Mouse (Mus musculus): ENCODE data around the gene Dhx35. TPM values are rescaled to one million over a fixed set of nuclear protein-coding genes. Genes with fewer than 3 reads are reported as not detected.

Dhx35 gene
- total and polyA plus RNA-seq, 2 experiments: 6.5 to 8.2 TPM

- TF ChIP-seq POLR2A (IDR thresholded peaks at IDR 0.05; ENCODE audit: extremely low read depth, insufficient read depth, low read length) (no peak), CTCF (IDR thresholded peaks at IDR 0.05; ENCODE audit: low read depth, low read length) (no peak)
- H3K27ac ChIP-seq (replicated peaks; ENCODE audit: insufficient read depth, low read depth, low read length): no peak overlapping the region
- no peak for DNase-seq (ENCODE audit: extremely low read depth, low read depth, low spot score)
- no peak overlapping the region for H3K9ac ChIP-seq (ENCODE audit: low read depth, low read length)
- no peaks in the 10 kb centered on the region for H3K27me3 ChIP-seq (ENCODE audit: control insufficient read depth, insufficient read depth, low read length)
- H3K4me3 ChIP-seq (ENCODE audit: insufficient read depth, low read depth, low read length): no peak overlapping the region
- no peaks in the 10 kb centered on the region for H3K79me2 ChIP-seq (ENCODE audit: control insufficient read depth, insufficient read depth, low read length)
- H3K36me3 ChIP-seq (ENCODE audit: control insufficient read depth, insufficient read depth, low read length): peaks cover 15% of the 10 kb centered on the region; the same call in 1 of the 2 replicates
- H3K4me1 ChIP-seq (ENCODE audit: control insufficient read depth, insufficient read depth, low read length): no peaks in the 10 kb centered on the region
These were observed 21.1 kb downstream of the Dhx35 start for GRCm38 (mm10) chr2:158815686-158816085.

GRCm38 (mm10) chr2:158816239-158816638 is 21.6 kb downstream of the Dhx35 start:
- no peaks in the 10 kb centered on the region for H3K79me2 ChIP-seq (ENCODE audit: control insufficient read depth, insufficient read depth, low read length)
- no peak for DNase-seq (ENCODE audit: extremely low read depth, low read depth, low spot score)
- H3K4me3 ChIP-seq (ENCODE audit: insufficient read depth, low read depth, low read length): no peak overlapping the region
- H3K27ac ChIP-seq (replicated peaks; ENCODE audit: insufficient read depth, low read depth, low read length): no peak overlapping the region
- peaks cover 15% of the 10 kb centered on the region; the same call in 1 of the 2 replicates for H3K36me3 ChIP-seq (ENCODE audit: control insufficient read depth, insufficient read depth, low read length)
- no peaks in the 10 kb centered on the region for H3K27me3 ChIP-seq (ENCODE audit: control insufficient read depth, insufficient read depth, low read length)
- H3K9ac ChIP-seq (ENCODE audit: low read depth, low read length): no peak overlapping the region
- WGBS: 90% methylated on average over 4 of the region's 4 CpGs
- no peaks in the 10 kb centered on the region for H3K4me1 ChIP-seq (ENCODE audit: control insufficient read depth, insufficient read depth, low read length)
- TF ChIP-seq CTCF (IDR thresholded peaks at IDR 0.05; ENCODE audit: low read depth, low read length) (no peak), POLR2A (IDR thresholded peaks at IDR 0.05; ENCODE audit: extremely low read depth, insufficient read depth, low read length) (no peak)

- no peaks in the 10 kb centered on the region for H3K4me1 ChIP-seq (ENCODE audit: control insufficient read depth, insufficient read depth, low read length)
- no peaks in the 10 kb centered on the region for H3K27me3 ChIP-seq (ENCODE audit: control insufficient read depth, insufficient read depth, low read length)
- H3K27ac ChIP-seq (replicated peaks; ENCODE audit: insufficient read depth, low read depth, low read length): no peak overlapping the region
- no peak overlapping the region for H3K9ac ChIP-seq (ENCODE audit: low read depth, low read length)
- H3K4me3 ChIP-seq (ENCODE audit: insufficient read depth, low read depth, low read length): no peak overlapping the region
- TF ChIP-seq CTCF (IDR thresholded peaks at IDR 0.05; ENCODE audit: low read depth, low read length): no peak
- no peak for TF ChIP-seq POLR2A (IDR thresholded peaks at IDR 0.05; ENCODE audit: extremely low read depth, insufficient read depth, low read length)
- H3K79me2 ChIP-seq (ENCODE audit: control insufficient read depth, insufficient read depth, low read length): no peaks in the 10 kb centered on the region
- peaks cover 13% of the 10 kb centered on the region; the same call in 1 of the 2 replicates for H3K36me3 ChIP-seq (ENCODE audit: control insufficient read depth, insufficient read depth, low read length)
- WGBS: 90% methylated on average over 8 of the region's 8 CpGs
- DNase-seq (ENCODE audit: extremely low read depth, low read depth, low spot score): no peak
These were observed 23.1 kb downstream of the Dhx35 start for GRCm38 (mm10) chr2:158817708-158818107.

GRCm38 (mm10) chr2:158828124-158828523 is 33.5 kb downstream of the Dhx35 start:
- H3K4me3 ChIP-seq (ENCODE audit: insufficient read depth, low read depth, low read length): no peak overlapping the region
- 94% methylated on average over 2 of the region's 2 CpGs for WGBS
- no peaks in the 10 kb centered on the region for H3K27me3 ChIP-seq (ENCODE audit: control insufficient read depth, insufficient read depth, low read length)
- DNase-seq (ENCODE audit: extremely low read depth, low read depth, low spot score): no peak
- H3K9ac ChIP-seq (ENCODE audit: low read depth, low read length): no peak overlapping the region
- no peak for TF ChIP-seq POLR2A (IDR thresholded peaks at IDR 0.05; ENCODE audit: extremely low read depth, insufficient read depth, low read length)
- TF ChIP-seq CTCF (IDR thresholded peaks at IDR 0.05; ENCODE audit: low read depth, low read length): no peak
- H3K36me3 ChIP-seq (ENCODE audit: control insufficient read depth, insufficient read depth, low read length): peaks cover 19% of the 10 kb centered on the region
- H3K4me1 ChIP-seq (ENCODE audit: control insufficient read depth, insufficient read depth, low read length): no peaks in the 10 kb centered on the region
- no peak overlapping the region for H3K27ac ChIP-seq (replicated peaks; ENCODE audit: insufficient read depth, low read depth, low read length)
- no peaks in the 10 kb centered on the region for H3K79me2 ChIP-seq (ENCODE audit: control insufficient read depth, insufficient read depth, low read length)

- WGBS: 85% methylated on average over 6 of the region's 6 CpGs
- Histone ChIP-seq H3K27ac (replicated peaks; ENCODE audit: insufficient read depth, low read depth, low read length) (no peak overlapping the region), H3K79me2 (ENCODE audit: control insufficient read depth, insufficient read depth, low read length) (no peaks in the 10 kb centered on the region), H3K4me3 (ENCODE audit: insufficient read depth, low read depth, low read length) (no peak overlapping the region), H3K36me3 (ENCODE audit: control insufficient read depth, insufficient read depth, low read length) (peaks cover 28% of the 10 kb centered on the region), H3K27me3 (ENCODE audit: control insufficient read depth, insufficient read depth, low read length) (no peaks in the 10 kb centered on the region), H3K4me1 (ENCODE audit: control insufficient read depth, insufficient read depth, low read length) (no peaks in the 10 kb centered on the region), H3K9ac (ENCODE audit: low read depth, low read length) (no peak overlapping the region)
- TF ChIP-seq CTCF (IDR thresholded peaks at IDR 0.05; ENCODE audit: low read depth, low read length): no peak
- TF ChIP-seq POLR2A (IDR thresholded peaks at IDR 0.05; ENCODE audit: extremely low read depth, insufficient read depth, low read length): no peak
- DNase-seq (ENCODE audit: extremely low read depth, low read depth, low spot score): no peak
These were observed 35.1 kb downstream of the Dhx35 start for GRCm38 (mm10) chr2:158829746-158830145.

- Histone ChIP-seq H3K79me2 (ENCODE audit: control insufficient read depth, insufficient read depth, low read length) (no peaks in the 10 kb centered on the region), H3K36me3 (ENCODE audit: control insufficient read depth, insufficient read depth, low read length) (peaks cover 34% of the 10 kb centered on the region), H3K9ac (ENCODE audit: low read depth, low read length) (no peak overlapping the region), H3K4me1 (ENCODE audit: control insufficient read depth, insufficient read depth, low read length) (no peaks in the 10 kb centered on the region), H3K27ac (replicated peaks; ENCODE audit: insufficient read depth, low read depth, low read length) (no peak overlapping the region), H3K27me3 (ENCODE audit: control insufficient read depth, insufficient read depth, low read length) (no peaks in the 10 kb centered on the region), H3K4me3 (ENCODE audit: insufficient read depth, low read depth, low read length) (no peak overlapping the region)
- DNase-seq (ENCODE audit: extremely low read depth, low read depth, low spot score): no peak
- WGBS: 86% methylated on average over 5 of the region's 5 CpGs
- TF ChIP-seq CTCF (IDR thresholded peaks at IDR 0.05; ENCODE audit: low read depth, low read length) (no peak), POLR2A (IDR thresholded peaks at IDR 0.05; ENCODE audit: extremely low read depth, insufficient read depth, low read length) (no peak)
These were observed 38.6 kb downstream of the Dhx35 start for GRCm38 (mm10) chr2:158833221-158833620.

Measured in liver, adult 2 months (tissue).